Mouse (Mus musculus) retina, postnatal 1 day (tissue): ENCODE measurements at regions not wholly inside any gene's neighbourhood (a gene's known extent, or its start where the extent isn't known, plus 50 kb on each side); places are given as distances from the start of the nearest gene placed in this dataset.

Experiments
- DNase-seq: peaks from one replicate; pipeline ENCODE4 v3.0.0-alpha.2; 2012

- no peak for DNase-seq
These were observed 156.0 kb upstream of the Slc24a2 start for GRCm38 (mm10) chr4:87386271-87386670.

- no peak for DNase-seq
These were observed 155.0 kb upstream of the Slc24a2 start for GRCm38 (mm10) chr4:87385221-87385739.

- peak; percentile 28 for DNase-seq
These were observed 154.3 kb upstream of the Slc24a2 start for GRCm38 (mm10) chr4:87384469-87385044.

GRCm38 (mm10) chr4:87380716-87381115, 150.4 kb upstream of the Slc24a2 start:
- no peak for DNase-seq

- no peak for DNase-seq
These were observed 149.4 kb upstream of the Slc24a2 start for GRCm38 (mm10) chr4:87379516-87380173.

- no peak for DNase-seq
These were observed 141.7 kb upstream of the Slc24a2 start for GRCm38 (mm10) chr4:87371960-87372359.

- DNase-seq, result peak; percentile 76
These were observed 139.5 kb upstream of the Slc24a2 start for GRCm38 (mm10) chr4:87369626-87370234.

GRCm38 (mm10) chr4:87368413-87369160, 138.3 kb upstream of the Slc24a2 start:
- peak; percentile 77 for DNase-seq

GRCm38 (mm10) chr4:87367732-87368412, 137.6 kb upstream of the Slc24a2 start:
- peak; percentile 88 for DNase-seq

GRCm38 (mm10) chr4:87362201-87362600, 131.9 kb upstream of the Slc24a2 start:
- peak; percentile 74 for DNase-seq

- DNase-seq, result peak; percentile 52
These were observed 129.2 kb upstream of the Slc24a2 start for GRCm38 (mm10) chr4:87359483-87359882.

- no peak for DNase-seq
These were observed 128.7 kb upstream of the Slc24a2 start for GRCm38 (mm10) chr4:87359004-87359403.

GRCm38 (mm10) chr4:87332968-87333367, 102.7 kb upstream of the Slc24a2 start:
- no peak for DNase-seq

GRCm38 (mm10) chr4:87329136-87329535, 98.9 kb upstream of the Slc24a2 start:
- DNase-seq, result peak; percentile 52

GRCm38 (mm10) chr4:87321726-87322349, 91.6 kb upstream of the Slc24a2 start:
- DNase-seq, result no peak

- no peak for DNase-seq
These were observed 67.9 kb upstream of the Slc24a2 start for GRCm38 (mm10) chr4:87298129-87298528.

- DNase-seq, result no peak
These were observed 64.3 kb upstream of the Slc24a2 start for GRCm38 (mm10) chr4:87294538-87294937.
